Mouse (Mus musculus): ENCODE results near the gene Galnt18.

DNA sequence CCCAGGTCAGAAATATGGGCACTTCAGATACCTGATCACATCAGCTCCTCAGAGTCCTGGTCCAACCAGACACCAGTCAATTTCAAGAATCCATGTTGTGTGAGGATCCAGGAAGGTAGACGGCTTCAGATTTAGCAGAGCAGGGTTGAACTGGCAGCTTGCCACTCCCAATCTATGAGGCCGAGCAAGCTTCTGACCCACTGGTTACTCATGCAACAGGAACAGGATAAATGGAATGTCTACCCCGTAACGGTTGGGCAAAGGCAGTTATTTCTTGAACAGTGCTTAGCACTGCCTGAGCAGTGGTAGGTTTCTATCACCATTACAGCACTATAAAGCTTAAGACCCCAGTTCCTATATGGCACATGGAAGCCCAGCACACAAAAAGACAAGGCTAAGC is 148.5 kb downstream of the Galnt18 start:
- TF ChIP-seq CTCF (IDR thresholded peaks at IDR 0.05) (no peak), EP300 (IDR thresholded peaks at IDR 0.05) (no peak)
